Mouse (Mus musculus) spleen, adult 12 weeks (tissue): Measurements from ENCODE around the gene Ostf1.
"Not testable (repeated sequence)": the region's sequence is repeated elsewhere in the genome, so short reads cannot be mapped to it uniquely, and the experiment has no call there.

Experiments used
- DNase-seq: peaks from one replicate; pipeline ENCODE4 v3.0.0; 2022; ENCODE audit warnings: low spot score

Gene Ostf1

DNA sequence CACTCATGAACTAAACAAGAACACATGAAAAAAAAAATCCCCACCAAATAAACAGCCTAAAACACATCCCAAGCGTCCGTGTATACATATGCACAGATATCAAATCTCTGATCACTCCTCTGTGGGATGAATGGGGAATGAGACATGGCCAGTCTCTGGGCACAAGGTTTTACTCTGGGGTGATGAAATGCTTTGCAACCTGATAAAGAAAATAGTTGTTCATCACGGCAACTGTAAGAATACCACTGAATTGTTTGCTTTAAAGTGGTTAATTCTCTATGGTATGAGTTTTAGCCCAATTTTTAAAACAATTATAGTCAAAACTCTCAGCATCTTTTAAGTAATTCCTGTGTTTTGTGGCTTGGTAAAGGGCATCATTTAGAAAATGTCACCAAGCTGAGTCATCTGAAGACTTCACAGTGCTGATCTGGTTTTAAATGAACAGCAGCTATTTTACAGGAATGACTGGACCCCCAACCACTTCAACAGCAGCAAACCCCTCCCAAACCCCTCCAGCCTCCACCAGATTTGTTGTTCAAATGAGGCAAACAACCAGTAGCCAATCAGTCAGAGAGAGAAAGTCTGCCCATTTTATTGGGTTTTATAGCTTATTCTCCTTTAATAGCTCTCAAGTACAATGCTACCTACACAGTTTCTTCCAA is 33.2 kb downstream of the Ostf1 start:
- DNase-seq, result no peak

DNA sequence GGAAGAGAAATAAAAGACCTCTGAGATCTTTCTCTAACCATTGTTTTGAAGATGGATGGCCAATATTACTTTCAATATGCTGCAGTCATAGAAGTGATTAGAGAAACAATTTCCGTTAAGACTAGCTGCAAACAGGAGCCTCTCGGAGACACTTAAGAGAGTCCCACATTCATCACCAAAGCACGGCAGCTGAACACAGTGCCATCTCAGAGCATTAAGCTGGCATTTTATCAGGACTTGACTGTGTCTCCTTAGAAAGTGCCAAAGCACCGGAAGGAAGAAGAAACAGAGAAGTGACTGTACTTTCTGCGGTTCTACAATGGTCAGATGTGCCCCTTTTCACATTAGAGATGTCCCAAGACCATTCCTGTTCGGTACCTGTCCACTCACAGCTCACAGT is 33.9 kb downstream of the Ostf1 start:
- no peak for DNase-seq

DNA sequence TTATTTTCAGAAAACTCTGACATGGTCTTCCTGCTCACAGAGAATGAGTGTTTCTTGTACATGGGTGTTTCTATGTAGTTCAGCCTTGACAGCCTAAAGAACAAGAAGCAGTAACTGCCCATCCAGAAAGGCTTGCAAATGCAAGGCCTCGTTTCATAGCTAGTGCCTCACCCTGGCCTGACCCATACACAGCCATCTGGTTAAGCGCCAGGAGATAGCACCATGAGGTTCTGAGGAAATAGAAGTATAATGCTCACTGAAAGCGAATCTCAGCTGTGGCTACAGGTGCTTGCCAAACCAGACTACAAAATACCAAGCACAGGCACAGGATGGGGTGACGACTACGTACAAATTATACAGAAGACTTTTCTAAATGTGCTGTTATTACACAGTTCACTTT is 34.7 kb downstream of the Ostf1 start:
- no peak for DNase-seq

DNA sequence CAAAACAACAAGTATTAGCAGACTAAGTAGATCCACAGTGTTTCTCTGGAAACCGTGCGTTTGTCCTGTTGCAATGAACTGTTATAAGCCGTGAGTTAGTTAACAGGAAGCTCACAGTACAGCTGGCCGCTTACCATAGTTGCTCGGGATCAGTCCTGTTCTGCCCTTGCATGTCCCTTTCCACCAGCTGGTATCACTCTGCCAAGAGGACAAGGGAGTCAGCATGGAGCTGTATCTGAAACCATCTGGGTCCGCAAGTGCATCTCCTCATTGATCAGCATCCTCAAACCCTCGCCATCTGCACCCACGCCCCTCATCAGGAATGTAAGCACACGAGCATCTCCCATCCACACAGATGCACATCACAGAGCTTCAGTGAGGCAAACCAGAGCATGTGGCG is 37.9 kb downstream of the Ostf1 start:
- no peak for DNase-seq

DNA sequence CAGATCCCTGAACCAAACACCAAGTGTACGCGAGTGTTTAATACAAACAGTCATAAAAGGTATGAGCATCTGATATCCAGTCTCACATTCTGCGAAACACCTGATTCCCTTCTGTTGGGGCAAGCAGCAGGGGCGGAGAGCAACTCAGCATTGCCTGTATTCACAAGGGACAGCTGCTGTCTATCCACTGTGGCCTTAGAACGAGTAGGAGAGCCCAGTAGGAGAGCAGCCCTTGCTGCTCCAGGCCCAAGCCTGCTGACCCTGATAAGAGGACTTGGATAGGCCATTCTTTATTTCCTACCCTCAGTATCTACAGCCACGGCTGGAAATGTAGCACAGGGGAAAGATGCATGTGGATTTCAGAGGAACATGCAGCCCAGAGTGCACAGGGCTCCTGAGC is 38.7 kb downstream of the Ostf1 start:
- DNase-seq, result no peak

DNA sequence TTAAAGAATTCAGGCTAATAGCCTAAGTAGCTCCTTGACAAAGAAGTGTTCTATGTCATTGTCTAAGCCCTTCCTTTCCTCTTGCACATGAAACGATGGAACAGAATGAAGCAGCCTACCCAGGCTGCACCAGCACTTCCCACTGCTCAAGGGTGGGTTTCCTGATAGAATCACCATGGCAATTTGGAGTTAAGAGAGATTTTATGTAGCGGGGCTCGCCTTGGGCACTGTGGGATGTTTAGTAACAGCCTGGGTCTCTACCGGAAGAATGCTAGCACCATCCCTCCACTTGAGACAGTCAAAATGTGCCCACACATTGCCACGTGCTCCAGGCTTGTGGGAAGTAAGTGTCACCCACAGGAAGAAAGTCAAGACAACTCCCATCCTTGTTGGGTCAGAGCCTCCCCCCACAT is 40.7 kb downstream of the Ostf1 start:
- DNase-seq, result no peak

DNA sequence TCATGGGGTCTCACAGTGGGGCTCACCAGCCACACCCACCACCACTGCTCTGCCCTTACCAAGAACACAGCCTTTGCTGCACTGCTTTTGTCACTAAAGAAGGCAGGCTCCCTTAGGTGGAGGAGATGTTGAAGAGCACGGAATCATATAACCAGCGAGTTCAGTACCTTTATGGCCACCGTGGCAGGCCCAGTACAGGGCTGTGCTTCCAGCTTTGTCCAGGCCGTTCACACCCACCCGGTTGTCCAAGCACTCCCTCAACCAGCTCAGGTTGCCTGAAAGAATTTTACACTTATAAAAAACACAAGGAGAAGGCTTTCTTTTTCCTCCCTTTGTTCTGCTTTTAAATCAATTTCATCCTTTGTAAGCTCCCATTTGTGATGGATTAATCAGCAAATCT is 41.4 kb downstream of the Ostf1 start:
- DNase-seq, result no peak

DNA sequence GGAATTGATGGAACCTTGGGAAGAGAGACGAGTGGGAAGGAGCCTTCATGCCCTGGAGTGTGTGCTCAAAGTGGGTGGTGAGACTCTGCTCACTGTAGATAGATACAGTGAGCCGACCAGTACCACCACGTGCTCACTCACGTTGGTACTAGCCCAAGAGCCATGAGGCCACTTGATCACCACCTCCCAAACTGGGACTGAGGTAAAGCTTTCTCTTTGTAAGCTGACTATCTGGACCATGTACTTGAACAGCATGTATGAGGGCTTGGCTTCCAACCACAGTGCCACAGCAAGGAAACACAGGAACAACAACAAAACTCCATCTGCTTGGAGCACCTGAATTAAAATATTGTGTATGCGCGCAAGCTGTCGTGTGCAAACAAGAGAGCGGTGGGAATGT is 42.3 kb downstream of the Ostf1 start:
- DNase-seq, result no peak

DNA sequence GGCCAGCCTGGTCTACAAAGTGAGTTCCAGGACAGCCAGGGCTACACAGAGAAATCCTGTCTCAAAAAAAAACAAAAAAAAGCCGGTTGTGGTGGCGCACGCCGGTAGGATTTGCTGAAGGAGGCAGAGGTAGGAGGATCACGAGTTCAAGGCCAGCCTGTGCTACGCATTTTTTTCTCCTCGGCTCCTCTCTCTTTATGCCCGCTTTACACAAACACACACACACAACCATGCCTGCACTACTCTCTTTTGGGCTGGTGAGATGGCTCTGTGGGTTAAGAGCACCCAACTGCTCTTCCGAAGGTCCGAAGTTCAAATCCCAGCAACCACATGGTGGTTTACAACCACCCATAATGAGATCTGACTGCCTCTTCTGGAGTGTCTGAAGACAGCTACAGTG is 42.8 kb downstream of the Ostf1 start:
- not testable (repeated sequence) for DNase-seq

DNA sequence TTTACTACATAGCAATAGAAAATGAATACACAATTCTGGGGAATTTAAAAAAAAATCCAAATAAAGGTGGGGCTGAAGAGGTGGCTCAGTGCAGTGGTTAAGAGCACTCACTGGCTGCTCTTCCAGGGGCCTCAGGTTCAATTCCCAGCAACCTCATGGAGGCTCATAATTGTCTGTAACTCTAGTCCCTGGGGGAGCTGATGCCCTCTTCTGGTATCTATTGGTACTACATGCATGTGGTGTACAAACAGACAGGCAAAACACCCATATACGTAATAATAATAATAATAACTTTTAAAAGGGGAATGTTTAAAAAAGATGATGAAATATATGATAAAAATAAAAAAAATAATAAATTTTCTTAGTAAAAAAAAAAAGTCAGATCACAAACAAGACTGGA is 43.4 kb downstream of the Ostf1 start:
- DNase-seq, result no peak

DNA sequence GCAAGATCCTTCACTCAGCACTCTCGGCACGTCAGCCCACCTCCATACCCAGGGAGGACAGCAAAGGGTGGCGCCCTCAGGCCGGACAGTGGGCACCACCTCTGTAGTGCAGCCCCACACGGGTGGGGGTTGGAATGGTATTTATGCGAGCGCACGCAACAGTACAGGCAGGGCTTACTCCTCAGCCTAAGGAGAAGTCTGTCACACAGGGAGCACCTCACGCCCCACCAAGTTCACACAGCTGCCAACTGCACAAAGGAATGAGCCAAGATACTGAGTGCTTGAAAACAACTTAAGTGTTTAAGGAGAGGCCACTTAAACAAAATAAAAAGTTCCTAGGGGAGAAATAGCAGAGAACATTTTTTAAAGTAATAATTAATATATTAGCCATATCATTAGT is 44.5 kb downstream of the Ostf1 start:
- no peak for DNase-seq

DNA sequence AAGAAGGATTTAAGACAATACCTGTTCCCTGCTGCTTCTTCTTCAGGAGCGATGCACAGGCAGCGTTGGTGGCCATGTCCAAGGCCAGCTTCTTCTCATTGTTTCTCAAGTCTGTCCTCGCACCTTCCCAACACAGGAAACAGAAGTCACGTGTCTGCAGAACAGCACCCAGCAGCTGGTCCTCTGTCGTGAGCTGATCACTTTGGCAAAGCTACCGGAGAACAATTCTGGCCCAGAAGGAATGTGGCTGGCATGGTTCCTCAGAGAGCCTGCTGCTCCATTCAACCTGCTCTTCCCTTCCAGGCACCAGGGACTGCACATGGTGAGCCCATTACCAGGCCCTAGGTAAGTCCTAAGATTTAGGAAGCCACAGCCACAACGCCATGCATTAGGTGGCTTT is 47.0 kb downstream of the Ostf1 start:
- DNase-seq, result no peak

DNA sequence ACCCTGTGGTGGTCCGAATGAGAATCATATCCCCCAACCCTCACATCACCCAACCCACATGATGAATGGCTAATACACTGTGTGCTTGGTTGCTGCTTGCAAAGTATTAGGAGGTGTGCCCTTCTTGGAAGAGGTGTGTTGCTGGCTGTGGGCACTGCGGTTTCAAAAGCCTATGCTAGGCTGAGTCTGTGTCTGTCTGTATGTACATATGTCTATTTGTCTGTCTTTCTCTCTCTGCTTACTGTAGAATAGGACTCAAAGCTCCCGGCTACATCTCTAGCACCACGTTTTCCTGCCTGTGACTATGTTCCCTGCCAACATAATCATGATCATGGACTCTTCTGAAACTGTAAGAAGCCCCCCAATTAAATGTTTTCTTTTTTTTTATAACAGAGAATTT is 47.9 kb downstream of the Ostf1 start:
- DNase-seq, result no peak

DNA sequence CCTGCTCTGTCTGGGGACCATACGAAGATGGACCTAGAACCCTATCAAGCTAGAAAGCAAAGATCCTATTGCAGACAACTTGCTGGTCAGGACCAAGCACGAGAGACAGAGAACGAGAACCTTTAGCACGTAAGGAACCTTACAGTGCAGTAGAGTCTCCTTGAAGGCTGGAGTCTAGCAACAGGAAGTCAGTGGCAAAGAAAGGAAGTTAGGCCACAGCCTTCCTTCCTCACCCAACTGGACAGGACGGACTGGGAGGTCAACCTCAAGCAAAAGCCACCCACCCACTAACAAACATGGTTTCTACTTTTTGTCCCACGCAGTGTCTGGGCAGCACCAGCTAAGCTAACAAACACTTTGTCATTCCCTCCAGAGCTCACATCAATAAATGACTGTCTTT is 48.7 kb downstream of the Ostf1 start:
- DNase-seq, result no peak

DNA sequence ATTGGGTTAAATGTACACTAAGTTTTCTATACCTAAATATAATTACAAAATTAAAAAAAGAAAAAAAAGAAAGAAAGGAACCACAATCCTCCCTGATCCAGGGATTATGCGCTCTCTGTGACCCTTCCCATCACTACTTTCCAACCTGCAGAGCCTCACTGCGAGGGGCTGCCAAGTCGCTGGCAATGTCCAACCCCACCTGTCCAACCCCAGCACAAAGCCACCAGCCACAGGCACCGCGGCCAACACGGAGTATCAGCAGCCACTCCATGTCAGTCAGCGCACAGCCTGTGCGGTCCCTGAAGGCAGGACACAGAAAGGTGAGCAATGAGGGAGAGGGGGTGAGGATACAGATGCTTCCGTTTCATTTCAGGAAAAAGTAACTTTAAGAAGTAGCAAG is 49.4 kb downstream of the Ostf1 start:
- DNase-seq, result no peak

DNA sequence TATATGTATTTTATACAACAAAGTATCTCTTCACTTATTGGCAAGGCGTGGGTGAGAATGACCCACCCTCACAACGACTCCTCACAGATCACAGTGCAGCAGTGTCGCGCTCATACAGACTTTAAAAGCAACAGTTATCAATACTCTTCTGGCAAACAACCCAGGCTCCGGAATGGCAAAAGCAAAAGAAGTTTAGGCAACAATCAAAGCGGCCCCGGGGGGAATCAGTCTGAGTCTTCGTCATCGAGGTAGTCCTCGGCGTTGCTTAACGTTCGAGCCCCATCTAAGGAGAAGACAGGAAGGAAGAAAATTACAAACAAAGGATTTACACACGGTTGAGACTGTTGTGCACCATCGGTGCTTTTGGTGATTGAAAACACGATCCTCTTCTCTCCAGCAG is 50.6 kb downstream of the Ostf1 start:
- no peak for DNase-seq

DNA sequence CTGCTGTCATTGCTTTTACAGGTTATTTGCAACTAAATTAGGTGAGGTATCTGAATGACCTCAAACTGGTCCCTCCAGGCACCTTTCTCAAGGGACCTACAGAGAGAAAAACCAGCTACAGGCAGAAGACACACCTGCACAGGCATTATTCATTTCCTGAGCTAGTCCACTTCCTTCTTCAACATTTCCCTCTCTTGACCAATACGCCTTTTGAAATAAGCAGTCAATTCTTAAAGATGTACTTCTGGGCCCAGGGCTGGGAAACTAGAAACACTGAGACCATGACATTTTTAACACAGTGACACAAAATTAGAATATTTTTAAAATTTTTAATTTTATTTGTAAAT is 52.6 kb downstream of the Ostf1 start:
- no peak for DNase-seq

DNA sequence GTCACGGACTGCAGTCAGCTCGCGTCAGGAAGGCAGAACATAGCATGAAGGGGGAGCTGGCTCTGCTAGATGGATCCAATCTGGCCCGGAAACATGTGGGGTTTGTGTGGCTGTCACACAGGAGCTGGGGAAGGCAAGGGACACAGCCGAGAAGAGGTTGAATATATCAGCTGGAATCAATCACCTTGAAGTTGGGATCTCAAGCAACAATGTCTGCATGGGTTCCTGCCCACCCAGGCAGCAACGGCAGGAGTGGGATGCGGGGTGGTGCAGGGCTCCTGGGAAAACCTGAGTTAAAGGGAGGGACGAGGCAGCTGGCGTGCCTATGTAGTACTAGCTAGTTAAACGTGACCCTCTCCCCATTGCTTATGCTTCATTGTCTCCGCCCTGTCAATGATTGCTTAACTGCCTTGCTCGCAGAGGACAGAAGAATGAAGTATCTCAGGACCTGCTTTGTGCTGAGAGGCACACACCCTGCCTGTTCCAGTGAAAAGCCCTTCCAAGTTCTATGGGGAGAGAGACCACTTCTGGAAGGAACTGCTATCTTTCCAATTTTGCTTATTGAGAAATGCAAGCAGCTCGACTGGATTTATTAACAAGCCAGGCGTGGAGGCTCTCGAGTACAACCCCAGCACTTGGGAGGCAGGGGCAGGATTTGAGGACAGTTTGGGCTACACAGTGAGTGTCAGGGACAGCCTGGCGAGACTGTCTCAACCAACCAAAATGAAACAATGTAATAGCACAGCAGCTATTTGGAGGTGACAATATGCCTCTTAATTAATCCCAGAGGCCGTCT is 53.2 kb downstream of the Ostf1 start:
- no peak for DNase-seq

DNA sequence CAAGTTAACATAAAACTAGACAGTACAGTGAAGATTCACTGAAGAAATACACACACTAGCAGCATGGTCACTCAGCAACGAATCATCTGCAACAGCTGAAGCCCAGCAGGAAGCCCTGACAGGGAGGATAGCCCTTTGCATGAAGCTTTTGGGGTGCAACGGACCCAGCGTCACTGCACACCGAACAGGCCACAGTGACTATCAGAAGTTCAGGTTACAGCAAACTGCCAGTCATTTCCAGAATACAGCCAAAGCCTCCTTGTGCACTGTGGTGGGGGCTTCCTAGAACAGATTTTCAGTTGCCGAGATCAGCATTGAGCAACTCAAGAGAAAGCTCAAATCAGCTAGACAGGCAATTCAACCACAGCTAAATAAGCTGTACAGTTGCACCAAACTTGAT is 54.3 kb downstream of the Ostf1 start:
- no peak for DNase-seq

DNA sequence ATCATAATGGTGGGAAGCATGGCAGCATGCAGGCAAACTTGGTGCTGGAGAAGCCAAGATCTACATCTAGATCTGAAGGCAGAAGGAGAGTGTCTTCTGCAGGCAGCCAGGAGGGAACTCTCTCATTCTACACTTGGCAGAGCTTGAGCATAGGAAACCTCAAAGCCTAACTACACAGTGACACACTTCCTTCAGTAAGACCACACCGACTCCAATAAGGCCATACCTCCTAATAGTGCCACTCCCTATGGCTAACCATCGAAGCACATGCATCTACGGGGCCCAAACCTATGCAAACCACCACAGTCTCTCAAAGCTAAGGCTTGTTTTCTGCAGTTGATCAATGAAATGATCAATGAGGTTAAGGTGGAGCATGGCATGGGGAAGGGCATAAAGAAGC is 55.7 kb downstream of the Ostf1 start:
- no peak for DNase-seq

DNA sequence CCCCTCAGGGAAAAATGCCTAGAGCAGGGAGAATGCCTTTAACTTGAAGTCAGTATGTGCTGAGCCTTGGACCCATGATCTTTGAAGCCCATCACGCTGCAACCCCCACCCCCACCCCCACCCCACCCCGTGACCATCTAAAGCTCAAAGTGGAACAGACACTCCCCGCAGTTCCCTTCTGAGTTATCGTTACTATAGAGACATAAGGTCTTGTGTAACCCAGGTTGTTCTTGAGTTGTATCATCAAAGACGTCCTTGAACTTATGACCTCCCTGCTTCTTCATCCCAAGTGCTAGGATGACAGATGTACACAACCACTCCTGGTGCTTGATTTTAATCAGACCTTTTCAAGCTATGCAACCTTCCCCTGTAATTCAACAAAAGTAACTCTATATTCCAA is 57.7 kb downstream of the Ostf1 start:
- no peak for DNase-seq

DNA sequence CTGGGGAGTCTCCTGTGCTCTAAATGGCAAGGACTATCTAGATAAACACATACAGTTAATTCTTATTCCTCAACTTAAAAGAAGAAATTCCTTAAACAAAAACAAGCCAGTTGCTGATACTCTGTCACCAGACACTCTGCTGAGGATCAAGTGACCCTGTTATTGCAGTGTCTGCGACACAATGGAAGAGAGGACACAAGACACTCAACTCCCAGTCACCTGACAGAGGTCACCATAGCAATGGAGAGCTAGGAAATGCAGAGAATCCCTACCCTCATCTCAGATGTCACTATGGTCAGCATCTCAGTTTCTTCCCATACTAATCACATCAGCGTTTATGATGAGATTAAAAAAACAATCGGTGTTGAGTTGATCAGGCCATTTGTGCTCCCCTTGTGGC is 58.2 kb downstream of the Ostf1 start:
- DNase-seq, result no peak

DNA sequence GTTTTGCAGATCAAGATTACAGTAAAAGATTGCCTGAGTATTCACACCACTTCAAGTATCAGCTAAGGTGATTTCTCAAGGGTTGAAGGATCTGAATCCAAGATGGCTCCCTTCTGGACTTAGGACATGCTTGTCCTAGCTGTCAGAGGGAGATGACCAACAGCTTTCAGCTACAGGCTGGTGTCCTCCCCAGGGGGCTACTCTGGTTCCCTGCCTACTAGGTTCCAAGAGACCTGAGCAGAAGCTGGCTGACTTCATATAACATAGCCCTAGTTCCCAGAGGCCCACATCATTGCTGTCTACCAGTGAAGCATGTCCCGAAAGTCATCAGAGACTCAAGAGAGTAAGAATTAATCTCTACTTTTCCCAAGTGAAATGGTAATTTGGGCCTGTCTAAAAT is 62.1 kb downstream of the Ostf1 start:
- no peak for DNase-seq

DNA sequence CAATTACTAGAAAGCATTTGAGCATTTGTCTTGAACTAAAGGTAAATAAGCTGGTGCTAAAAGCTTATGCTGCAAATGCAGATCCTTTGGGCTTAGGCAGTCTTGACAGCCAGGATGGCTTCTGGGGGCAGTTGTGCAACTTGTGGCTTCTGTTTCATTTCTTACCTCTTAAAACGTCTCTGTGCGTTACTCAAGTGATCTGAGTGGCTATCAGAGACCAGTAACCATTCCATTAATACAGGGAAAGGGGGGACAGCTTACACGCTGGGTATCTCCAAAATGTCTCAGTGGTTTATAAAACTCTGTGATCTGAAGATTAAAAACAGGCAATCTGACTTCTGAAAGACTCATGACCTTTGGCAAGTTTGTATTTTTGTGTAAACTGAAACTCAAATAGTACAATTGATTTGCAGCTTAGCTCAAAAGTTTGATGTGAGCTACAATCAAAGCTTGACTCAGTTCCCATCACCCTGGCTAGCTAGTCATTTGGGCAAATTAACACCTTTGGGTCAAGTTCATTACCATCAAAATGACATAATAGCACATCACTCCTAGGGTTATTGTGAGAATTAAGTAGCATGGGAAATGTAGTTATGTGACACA is 62.7 kb downstream of the Ostf1 start:
- DNase-seq, result no peak
